Mouse (Mus musculus): ENCODE results near the gene Ugt1a1. TPM values are rescaled to one million over a fixed set of nuclear protein-coding genes. Genes with fewer than 3 reads are reported as not detected.
A peak's percentile ranks its signal among the peaks of the same experiment; 100 is the strongest.

The Ugt1a1 gene
- total and polyA plus RNA-seq, 3 experiments = 0.19 TPM; not detected in 2

- no peak overlapping the region for H3K4me3 ChIP-seq (replicated peaks in 1 of 3; ENCODE audit: low read depth in 2 of 3, low read length in 2 of 3, poor library complexity in 1 of 3)
- in situ Hi-C loops (cut with MboI; ENCODE audit: low pct_ligation_motif_present, low pct_unique_long_range_greater_than_20kb, low sequenced_read_pairs) (no loop called here), dilution Hi-C loops (cut with MboI; ENCODE audit: extremely low pct_ligation_motif_present, extremely low pct_unique_long_range_greater_than_20kb, low sequenced_read_pairs) (no loop called here)
- no peak overlapping the region for H3K27ac ChIP-seq (ENCODE audit: insufficient read depth, low read depth)
- H3K9me3 ChIP-seq (replicated peaks; ENCODE audit: low read length) = peaks cover 72% of the 10 kb centered on the region
- H3K4me2 ChIP-seq (ENCODE audit: insufficient read depth, low read depth, poor library complexity, severe bottlenecking) = no peak overlapping the region
- peak; percentile 20; the same call in 1 of the 2 replicates for TF ChIP-seq BHLHE40 (IDR thresholded peaks at IDR 0.05; ENCODE audit: low read depth, low read length)
- no peak for TF ChIP-seq IRF4 (IDR thresholded peaks at IDR 0.05; ENCODE audit: low read depth, low read length)
- no peak for TF ChIP-seq TCF12 (IDR thresholded peaks at IDR 0.05; ENCODE audit: low read depth, low read length)
- TF ChIP-seq JUND (conservative IDR thresholded peaks at IDR 0.05; ENCODE audit: low read depth, low read length) = no peak
- no peak for TF ChIP-seq CTCF (conservative IDR thresholded peaks at IDR 0.05 in 1 of 2, IDR thresholded peaks at IDR 0.05 in 1 of 2; ENCODE audit: low read depth in 2 of 2, low read length in 2 of 2)
- no peak for TF ChIP-seq HCFC1 (IDR thresholded peaks at IDR 0.05; ENCODE audit: low read depth, low read length)
- no peak for TF ChIP-seq MAZ (IDR thresholded peaks at IDR 0.05; ENCODE audit: low read depth, low read length)
- H3K27me3 ChIP-seq (replicated peaks) = peaks cover 34% of the 10 kb centered on the region
- no peaks in the 10 kb centered on the region for H3K79me2 ChIP-seq (replicated peaks; ENCODE audit: control insufficient read depth, extremely low read depth, insufficient read depth, poor library complexity, severe bottlenecking)
- H3K9ac ChIP-seq (ENCODE audit: insufficient read depth, low read depth) = no peak overlapping the region
- no peaks in the 10 kb centered on the region for H3K36me3 ChIP-seq (replicated peaks in 1 of 2; ENCODE audit: control insufficient read depth in 1 of 2, insufficient read depth in 1 of 2, low read length in 1 of 2)
- no peaks in the 10 kb centered on the region for H3K4me1 ChIP-seq (ENCODE audit: control insufficient read depth in 1 of 2, insufficient read depth in 2 of 2)
- no peak for DNase-seq (ENCODE audit: extremely low read depth)
Measured at GRCm38 (mm10) chr1:88240579-88240978, 28.8 kb downstream of the Ugt1a1 start.

DNA sequence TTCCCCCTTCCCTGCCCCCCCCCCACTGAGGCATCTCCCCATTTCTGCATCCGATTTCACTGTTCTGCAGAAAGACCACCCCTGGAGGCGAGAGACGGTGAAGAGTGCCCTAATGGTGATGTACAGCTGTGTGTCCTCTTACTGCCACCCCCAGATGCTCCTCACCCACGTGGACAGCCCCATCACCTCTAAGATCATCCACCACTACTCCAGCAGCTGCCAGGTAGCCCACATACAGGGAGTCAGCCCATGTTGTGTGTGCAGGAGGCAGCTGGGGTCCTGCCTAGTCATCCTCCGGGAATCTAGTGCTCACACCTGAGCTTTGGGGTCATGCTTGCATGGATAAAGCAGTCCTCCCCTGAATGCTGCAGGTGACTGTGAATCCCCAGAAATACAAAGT is 32.1 kb downstream of the Ugt1a1 start:
- in situ Hi-C loops (cut with MboI; ENCODE audit: low pct_ligation_motif_present, low pct_unique_long_range_greater_than_20kb, low sequenced_read_pairs) (no loop called here), dilution Hi-C loops (cut with MboI; ENCODE audit: extremely low pct_ligation_motif_present, extremely low pct_unique_long_range_greater_than_20kb, low sequenced_read_pairs) (no loop called here)
- H3K4me1 ChIP-seq (ENCODE audit: control insufficient read depth in 1 of 2, insufficient read depth in 2 of 2) = no peaks in the 10 kb centered on the region
- peaks cover 72% of the 10 kb centered on the region for H3K9me3 ChIP-seq (replicated peaks; ENCODE audit: low read length)
- no peak overlapping the region for H3K4me2 ChIP-seq (ENCODE audit: insufficient read depth, low read depth, poor library complexity, severe bottlenecking)
- no peak overlapping the region for H3K27ac ChIP-seq (ENCODE audit: insufficient read depth, low read depth)
- TF ChIP-seq CHD2 (IDR thresholded peaks at IDR 0.05; ENCODE audit: low read length) = no peak
- no peak for TF ChIP-seq PAX5 (IDR thresholded peaks at IDR 0.05; ENCODE audit: low read length)
- no peak for TF ChIP-seq SIN3A (IDR thresholded peaks at IDR 0.05; ENCODE audit: low read length)
- TF ChIP-seq HCFC1 (IDR thresholded peaks at IDR 0.05; ENCODE audit: low read depth, low read length) = no peak
- no peak for TF ChIP-seq POLR2A (IDR thresholded peaks at IDR 0.05; ENCODE audit: low read depth, low read length)
- TF ChIP-seq TCF12 (IDR thresholded peaks at IDR 0.05; ENCODE audit: low read depth, low read length) = no peak
- no peak for TF ChIP-seq NELFE (IDR thresholded peaks at IDR 0.05; ENCODE audit: low read depth, low read length)
- TF ChIP-seq RCOR1 (conservative IDR thresholded peaks at IDR 0.05; ENCODE audit: low read depth, low read length) = no peak
- TF ChIP-seq GABPA (IDR thresholded peaks at IDR 0.05; ENCODE audit: insufficient replicate concordance, low read depth, low read length) = no peak
- no peak for TF ChIP-seq ZKSCAN1 (IDR thresholded peaks at IDR 0.05; ENCODE audit: borderline replicate concordance, low read depth, low read length)
- no peak for TF ChIP-seq USF2 (conservative IDR thresholded peaks at IDR 0.05; ENCODE audit: low read depth, low read length)
- no peak for TF ChIP-seq JUND (conservative IDR thresholded peaks at IDR 0.05; ENCODE audit: low read depth, low read length)
- no peak for TF ChIP-seq BHLHE40 (IDR thresholded peaks at IDR 0.05; ENCODE audit: low read depth, low read length)
- TF ChIP-seq CHD1 (IDR thresholded peaks at IDR 0.05; ENCODE audit: low read depth, low read length) = no peak
- H3K27me3 ChIP-seq (replicated peaks) = peaks cover 17% of the 10 kb centered on the region
- no peak overlapping the region for H3K4me3 ChIP-seq (replicated peaks in 1 of 3; ENCODE audit: low read depth in 2 of 3, low read length in 2 of 3, poor library complexity in 1 of 3)
- no peak overlapping the region for H3K9ac ChIP-seq (ENCODE audit: insufficient read depth, low read depth)
- no peak for DNase-seq (ENCODE audit: extremely low read depth)
- no peaks in the 10 kb centered on the region for H3K79me2 ChIP-seq (replicated peaks; ENCODE audit: control insufficient read depth, extremely low read depth, insufficient read depth, poor library complexity, severe bottlenecking)
- no peaks in the 10 kb centered on the region for H3K36me3 ChIP-seq (replicated peaks in 1 of 2; ENCODE audit: control insufficient read depth in 1 of 2, insufficient read depth in 1 of 2, low read length in 1 of 2)

Data from CH12.LX (cell line).